Mouse (Mus musculus) left cerebral cortex, postnatal 10 days (tissue): ENCODE measurements around the gene Gm5916. TPM values are rescaled to one million over a fixed set of nuclear protein-coding genes. Genes with fewer than 3 reads are reported as not detected.

Source experiments
- DNase-seq, 2 experiments: peaks; one replicate each; pipeline ENCODE4 v3.0.0; 2021 to 2022; ENCODE audit warnings: low spot score in 2 of 2, mixed read lengths in 1 of 2; ENCODE audit errors: extremely low spot score in 1 of 2
- intact Hi-C: fragments of 180-260 bp; cut with DNase I; formaldehyde crosslinking; loops from one replicate; pipeline ENCODE4 v1.15.1; 2025
- total RNA-seq, 2 experiments: library from RNA; stranded (reverse); gene quantifications; 2 replicates each; pipeline ENCODE4 v1.2.3; 2021

Gm5916 gene
- total RNA-seq = not detected

- intact Hi-C loops = no loop called here
- DNase-seq = no peak
Observed at GRCm38 (mm10) chr9:36128679-36129078, at the start of gene Gm5916. Gene Gm5916, minus strand, starts transcription at chr9:36128779.

Other genes starting within 250 kb of the Gm5916 start
- not detected for gene 9230113P08Rik, start 220.4 kb downstream of the Gm5916 start, total RNA-seq